Mouse (Mus musculus) forebrain, embryonic 16.5 days (tissue): ENCODE data around the gene Lrrc32. TPM values are rescaled to one million over a fixed set of nuclear protein-coding genes. Genes with fewer than 3 reads are reported as not detected.

Source experiments
- ATAC-seq: fragments of 200-750 bp; cut with Nextera tagmentation; 2 replicates; pipeline ENCODE4 v1.8.0; 2017; ENCODE audit warnings: mild to moderate bottlenecking, moderate library complexity
- H3K27ac ChIP-seq: fragments of 300-500 bp; sonication (generic); 2 replicates; pipeline ENCODE4 v1.5.1; 2014; ENCODE audit warnings: low read length, control low read depth
- H3K27me3 ChIP-seq: fragments of 300-500 bp; sonication (generic); replicated peaks from 2 replicates; pipeline ENCODE4 v1.6.1; 2014; ENCODE audit warnings: low read length; ENCODE audit not compliant: control insufficient read depth, insufficient read depth
- H3K36me3 ChIP-seq: fragments of 300-500 bp; sonication (generic); 2 replicates; pipeline ENCODE4 v1.6.1; 2014; ENCODE audit not compliant: control insufficient read depth, insufficient read depth
- H3K4me1 ChIP-seq: fragments of 300-500 bp; sonication (generic); replicated peaks from 2 replicates; pipeline ENCODE4 v1.6.1; 2014; ENCODE audit warnings: low read length; ENCODE audit not compliant: control insufficient read depth, insufficient read depth
- H3K4me2 ChIP-seq: fragments of 300-500 bp; sonication (generic); 2 replicates; pipeline ENCODE4 v1.6.1; 2014; ENCODE audit warnings: mild to moderate bottlenecking, low read length, control low read depth
- H3K4me3 ChIP-seq: fragments of 300-500 bp; sonication (generic); replicated peaks from 2 replicates; pipeline ENCODE4 v1.5.1; 2014; ENCODE audit warnings: mild to moderate bottlenecking, low read length, control low read depth
- H3K9ac ChIP-seq: fragments of 300-500 bp; sonication (generic); replicated peaks from 2 replicates; pipeline ENCODE4 v1.6.1; 2014; ENCODE audit warnings: low read depth, low read length, control low read depth
- H3K9me3 ChIP-seq: fragments of 300-500 bp; sonication (generic); 2 replicates; pipeline ENCODE4 v1.6.1; 2016; ENCODE audit warnings: low read length; ENCODE audit not compliant: control insufficient read depth
- WGBS: fragments of 180-500 bp; shearing (Covaris S2); extraction: QIAGEN DNeasy Blood & Tissue Kit; methylation state at CpG from one replicate; pipeline ENCODE4 v1.1.7; 2014; 5-methylcytosine and 5-hydroxymethylcytosine counted together
- polyA plus RNA-seq: library from polyadenylated mRNA; unstranded; fragments of >200 nt; fragmentation: Nextera tagmentation; extraction: Ambion mirVana; gene quantifications from 2 replicates; pipeline ENCODE4 v1.2.1, GENCODE M21; 2015

Lrrc32 gene
- polyA plus RNA-seq, 1 experiment from 2014 or later, result 2.8 TPM

GRCm38 (mm10) chr7:98548839-98549238 is 59.8 kb downstream of the Lrrc32 start:
- H3K4me1 ChIP-seq, result no peaks in the 10 kb centered on the region
- no peaks in the 10 kb centered on the region for H3K36me3 ChIP-seq
- ATAC-seq, result no peak
- H3K9ac ChIP-seq, result no peak overlapping the region
- H3K27me3 ChIP-seq, result no peaks in the 10 kb centered on the region
- H3K27ac ChIP-seq, result no peak overlapping the region
- H3K4me3 ChIP-seq, result no peak overlapping the region
- H3K9me3 ChIP-seq, result no peaks in the 10 kb centered on the region
- WGBS, result 52% methylated on average over 3 of the region's 3 CpGs
- no peak overlapping the region for H3K4me2 ChIP-seq

DNA sequence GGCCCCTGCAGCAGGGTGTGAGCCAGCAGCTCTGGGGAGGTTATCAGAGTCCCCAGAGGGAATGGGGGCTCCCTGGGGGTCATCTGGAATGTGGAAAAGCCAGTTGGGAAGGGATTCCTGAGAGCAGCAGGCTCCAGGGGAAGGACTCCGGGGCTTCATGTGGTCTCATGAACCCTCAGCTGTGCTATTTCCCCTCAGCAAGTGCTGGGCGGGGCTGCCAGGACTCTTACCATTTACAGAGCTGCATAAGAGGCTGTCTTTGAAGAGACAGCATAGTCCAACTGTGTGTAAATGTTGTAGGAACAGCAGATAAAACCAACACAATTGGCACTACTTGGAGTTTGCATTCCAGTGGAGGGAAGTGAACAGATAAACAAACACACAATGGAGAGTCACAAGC is 61.5 kb downstream of the Lrrc32 start:
- Histone ChIP-seq H3K36me3 (no peaks in the 10 kb centered on the region), H3K9me3 (no peaks in the 10 kb centered on the region), H3K4me3 (no peak overlapping the region), H3K27ac (no peak overlapping the region), H3K4me1 (no peaks in the 10 kb centered on the region), H3K9ac (no peak overlapping the region), H3K4me2 (no peak overlapping the region), H3K27me3 (no peaks in the 10 kb centered on the region)
- ATAC-seq, result no peak
- 69% methylated on average over 2 of the region's 2 CpGs for WGBS

- Histone ChIP-seq H3K9ac (no peak overlapping the region), H3K27ac (no peak overlapping the region), H3K9me3 (no peaks in the 10 kb centered on the region), H3K4me1 (no peaks in the 10 kb centered on the region), H3K27me3 (no peaks in the 10 kb centered on the region), H3K36me3 (no peaks in the 10 kb centered on the region), H3K4me2 (no peak overlapping the region), H3K4me3 (no peak overlapping the region)
- WGBS, result 80% methylated on average over 3 of the region's 3 CpGs
- no peak for ATAC-seq
Measured at GRCm38 (mm10) chr7:98551041-98551440, 62.0 kb downstream of the Lrrc32 start.

Other genes starting within 250 kb of the Lrrc32 start
- 8.5 and 9.1 TPM in 2 replicates for gene Acer3, start 168.1 kb upstream of the Lrrc32 start, polyA plus RNA-seq
- gene Tsku, start 128.0 kb upstream of the Lrrc32 start, polyA plus RNA-seq, result 7.9 and 8.0 TPM in 2 replicates
- not detected in 2 replicates for gene Gucy2d, start 48.9 kb upstream of the Lrrc32 start, polyA plus RNA-seq
- gene Emsy, start 167.5 kb downstream of the Lrrc32 start, polyA plus RNA-seq, result 41.6 and 42.2 TPM in 2 replicates
- 50.8 and 54.8 TPM in 2 replicates for gene Thap12, start 213.8 kb downstream of the Lrrc32 start, polyA plus RNA-seq